Mouse (Mus musculus) stomach, embryonic 14.5 days (tissue): ENCODE data around the gene Ret. TPM values are rescaled to one million over a fixed set of nuclear protein-coding genes. Genes with fewer than 3 reads are reported as not detected.

Source experiments
- ATAC-seq: fragments of 200-750 bp; cut with Nextera tagmentation; 2 replicates; pipeline ENCODE4 v1.8.0; 2017; ENCODE audit warnings: low read depth, moderate TSS enrichment; ENCODE audit not compliant: insufficient number of reproducible peaks, insufficient read depth, low FRiP score
- H3K27ac ChIP-seq: fragments of 300-500 bp; sonication (generic); 2 replicates; pipeline ENCODE4 v1.5.1; 2014; ENCODE audit warnings: mild to moderate bottlenecking, low read length, moderate library complexity, mixed read lengths
- H3K27me3 ChIP-seq: fragments of 300-500 bp; sonication (generic); 2 replicates; pipeline ENCODE4 v1.6.1; 2014; ENCODE audit warnings: low read length, control low read depth, mixed read lengths; ENCODE audit not compliant: control insufficient read depth, insufficient read depth
- H3K36me3 ChIP-seq: fragments of 300-500 bp; sonication (generic); 2 replicates; pipeline ENCODE4 v1.6.1; 2014; ENCODE audit warnings: mild to moderate bottlenecking, control low read depth, low read length, moderate library complexity, mixed read lengths; ENCODE audit not compliant: control insufficient read depth, insufficient read depth
- H3K4me1 ChIP-seq: fragments of 300-500 bp; sonication (generic); 2 replicates; pipeline ENCODE4 v1.6.1; 2014; ENCODE audit warnings: low read length, control low read depth, mixed read lengths; ENCODE audit not compliant: control insufficient read depth, insufficient read depth
- H3K4me2 ChIP-seq: fragments of 300-500 bp; sonication (generic); replicated peaks from 2 replicates; pipeline ENCODE4 v1.6.1; 2014; ENCODE audit warnings: low read depth, low read length, control low read depth
- H3K4me3 ChIP-seq: fragments of 300-500 bp; sonication (generic); 2 replicates; pipeline ENCODE4 v1.5.1; 2014; ENCODE audit warnings: low read depth, low read length, control low read depth
- H3K9ac ChIP-seq: fragments of 300-500 bp; sonication (generic); replicated peaks from 2 replicates; pipeline ENCODE4 v1.6.1; 2014; ENCODE audit warnings: low read depth, mild to moderate bottlenecking, control low read depth, low read length, moderate library complexity, mixed read lengths
- H3K9me3 ChIP-seq: fragments of 300-500 bp; sonication (generic); 2 replicates; pipeline ENCODE4 v1.6.1; 2016; ENCODE audit warnings: low read depth, low read length, control low read depth; ENCODE audit not compliant: control insufficient read depth
- WGBS: fragments of 180-500 bp; shearing (Covaris S2); extraction: QIAGEN DNeasy Blood & Tissue Kit; methylation state at CpG from one replicate; pipeline ENCODE4 v1.1.7; 2014; 5-methylcytosine and 5-hydroxymethylcytosine counted together
- polyA plus RNA-seq: library from polyadenylated mRNA; unstranded; fragments of >200 nt; fragmentation: Nextera tagmentation; extraction: Ambion mirVana; gene quantifications from 2 replicates; pipeline ENCODE4 v1.2.1, GENCODE M21; 2014

Ret gene
- polyA plus RNA-seq: 15.0 and 16.0 TPM in 2 replicates

- ATAC-seq: no peak
- H3K27me3 ChIP-seq: peaks cover 30% of the 10 kb centered on the region
- no peaks in the 10 kb centered on the region for H3K9me3 ChIP-seq
- H3K4me3 ChIP-seq: peak within 1 kb of the TSS; percentile 64
- peak within 1 kb of the TSS; percentile 100 for H3K4me2 ChIP-seq
- H3K27ac ChIP-seq: peak within 1 kb of the TSS; percentile 27; the same call in 1 of the 2 replicates
- WGBS: 1% methylated on average over 26 of the region's 26 CpGs
- no peaks in the 10 kb centered on the region for H3K4me1 ChIP-seq
- H3K9ac ChIP-seq: peak within 1 kb of the TSS; percentile 25
- H3K36me3 ChIP-seq: no peaks in the 10 kb centered on the region
Observed at GRCm38 (mm10) chr6:118197440-118197975, at the start of gene Ret. TSS of gene Ret (minus strand) at chr6:118197718.

- H3K27ac ChIP-seq: no peak overlapping the region
- ATAC-seq: no peak
- H3K27me3 ChIP-seq: no peaks in the 10 kb centered on the region
- H3K9me3 ChIP-seq: no peaks in the 10 kb centered on the region
- H3K4me3 ChIP-seq: no peak overlapping the region
- H3K4me1 ChIP-seq: no peaks in the 10 kb centered on the region
- H3K9ac ChIP-seq: no peak overlapping the region
- H3K4me2 ChIP-seq: no peak overlapping the region
- WGBS: 85% methylated on average over 6 of the region's 6 CpGs
- H3K36me3 ChIP-seq: no peaks in the 10 kb centered on the region
Observed at GRCm38 (mm10) chr6:118247161-118247560, 49.6 kb upstream of the Ret start.

- H3K9me3 ChIP-seq: no peaks in the 10 kb centered on the region
- 76% methylated on average over 7 of the region's 7 CpGs for WGBS
- H3K27ac ChIP-seq: no peak overlapping the region
- no peak for ATAC-seq
- no peak overlapping the region for H3K9ac ChIP-seq
- H3K4me3 ChIP-seq: no peak overlapping the region
- H3K4me2 ChIP-seq: no peak overlapping the region
- H3K36me3 ChIP-seq: no peaks in the 10 kb centered on the region
- no peaks in the 10 kb centered on the region for H3K4me1 ChIP-seq
- H3K27me3 ChIP-seq: no peaks in the 10 kb centered on the region
Observed at GRCm38 (mm10) chr6:118244106-118244505, 46.6 kb upstream of the Ret start.

- H3K27ac ChIP-seq: no peak overlapping the region
- H3K9ac ChIP-seq: no peak overlapping the region
- no peak overlapping the region for H3K4me2 ChIP-seq
- H3K27me3 ChIP-seq: no peaks in the 10 kb centered on the region
- WGBS: 81% methylated on average over 5 of the region's 5 CpGs
- H3K4me3 ChIP-seq: no peak overlapping the region
- no peaks in the 10 kb centered on the region for H3K9me3 ChIP-seq
- H3K4me1 ChIP-seq: no peaks in the 10 kb centered on the region
- H3K36me3 ChIP-seq: no peaks in the 10 kb centered on the region
- no peak for ATAC-seq
Observed at GRCm38 (mm10) chr6:118242941-118243340, 45.4 kb upstream of the Ret start.

- Histone ChIP-seq H3K9ac (no peak overlapping the region), H3K4me3 (no peak overlapping the region), H3K4me2 (no peak overlapping the region), H3K4me1 (no peaks in the 10 kb centered on the region), H3K27ac (no peak overlapping the region), H3K9me3 (no peaks in the 10 kb centered on the region), H3K36me3 (no peaks in the 10 kb centered on the region), H3K27me3 (no peaks in the 10 kb centered on the region)
- no peak; the same call in 1 of the 2 replicates for ATAC-seq
- WGBS: 21% methylated on average over 3 of the region's 3 CpGs
Observed at GRCm38 (mm10) chr6:118226072-118226471, 28.6 kb upstream of the Ret start.

- no peak for ATAC-seq
- no peaks in the 10 kb centered on the region for H3K4me1 ChIP-seq
- H3K27ac ChIP-seq: no peak overlapping the region
- H3K9me3 ChIP-seq: no peaks in the 10 kb centered on the region
- 66% methylated on average over 2 of the region's 2 CpGs for WGBS
- no peak overlapping the region for H3K4me3 ChIP-seq
- H3K36me3 ChIP-seq: no peaks in the 10 kb centered on the region
- no peak overlapping the region for H3K9ac ChIP-seq
- H3K4me2 ChIP-seq: no peak overlapping the region
- no peaks in the 10 kb centered on the region for H3K27me3 ChIP-seq
Observed at GRCm38 (mm10) chr6:118222471-118222870, 25.0 kb upstream of the Ret start.

GRCm38 (mm10) chr6:118215676-118216075 lies 18.2 kb upstream of the Ret start:
- Histone ChIP-seq H3K4me1 (no peaks in the 10 kb centered on the region), H3K27ac (no peak overlapping the region), H3K27me3 (no peaks in the 10 kb centered on the region), H3K9me3 (no peaks in the 10 kb centered on the region), H3K9ac (no peak overlapping the region), H3K36me3 (no peaks in the 10 kb centered on the region), H3K4me2 (no peak overlapping the region), H3K4me3 (no peak overlapping the region)
- ATAC-seq: no peak
- WGBS: 83% methylated on average over 9 of the region's 9 CpGs

- no peak overlapping the region for H3K27ac ChIP-seq
- H3K36me3 ChIP-seq: no peaks in the 10 kb centered on the region
- H3K4me1 ChIP-seq: peaks cover 3% of the 10 kb centered on the region; the same call in 1 of the 2 replicates
- H3K27me3 ChIP-seq: no peaks in the 10 kb centered on the region
- no peak overlapping the region for H3K4me2 ChIP-seq
- no peak overlapping the region for H3K4me3 ChIP-seq
- H3K9me3 ChIP-seq: no peaks in the 10 kb centered on the region
- 88% methylated on average over 8 of the region's 8 CpGs for WGBS
- H3K9ac ChIP-seq: no peak overlapping the region
- no peak for ATAC-seq
Observed at GRCm38 (mm10) chr6:118208326-118208725, 10.8 kb upstream of the Ret start.

- no peak overlapping the region for H3K4me3 ChIP-seq
- peaks cover 3% of the 10 kb centered on the region; the same call in 1 of the 2 replicates for H3K4me1 ChIP-seq
- H3K27ac ChIP-seq: no peak overlapping the region
- H3K36me3 ChIP-seq: no peaks in the 10 kb centered on the region
- H3K27me3 ChIP-seq: no peaks in the 10 kb centered on the region
- H3K9ac ChIP-seq: no peak overlapping the region
- ATAC-seq: no peak
- H3K4me2 ChIP-seq: no peak overlapping the region
- 84% methylated on average over 6 of the region's 6 CpGs for WGBS
- H3K9me3 ChIP-seq: no peaks in the 10 kb centered on the region
Observed at GRCm38 (mm10) chr6:118206386-118206785, 8.9 kb upstream of the Ret start.
